Mouse (Mus musculus): ENCODE data around the gene R3hdm4.
"Not testable (repeated sequence)": the region's sequence is repeated elsewhere in the genome, so short reads cannot be mapped to it uniquely, and the experiment has no call there.

The R3hdm4 gene

DNA sequence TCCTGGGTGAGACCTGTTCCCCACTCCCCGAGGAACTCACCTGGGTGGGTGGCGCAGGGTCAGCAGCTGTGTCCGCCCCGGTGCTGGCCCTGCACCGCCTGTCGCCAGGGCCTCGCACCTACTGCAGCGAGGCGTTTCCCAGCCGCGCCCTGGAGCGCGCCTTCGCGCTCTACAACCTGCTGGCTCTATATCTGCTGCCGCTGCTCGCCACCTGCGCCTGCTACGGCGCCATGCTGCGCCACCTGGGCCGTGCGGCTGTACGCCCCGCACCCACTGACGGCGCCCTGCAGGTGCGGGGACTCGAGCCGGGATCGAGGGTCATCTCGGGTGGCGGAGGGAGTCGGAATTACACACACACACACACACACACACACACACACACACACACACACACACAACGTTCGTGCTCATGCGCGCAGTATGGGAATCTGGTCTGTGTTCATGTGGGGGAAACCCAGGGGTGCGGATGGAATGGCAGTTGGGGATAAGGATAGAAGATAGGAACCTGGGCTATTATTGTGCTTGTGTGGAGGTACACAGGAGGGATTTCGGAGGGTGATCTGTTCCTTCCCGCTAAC, at the start of gene R3hdm4:
Gene R3hdm4, minus strand, starts transcription at position 251 of the 578 bp plus-strand sequence.
- DNase-seq (ENCODE audit: low spot score), result no peak

DNA sequence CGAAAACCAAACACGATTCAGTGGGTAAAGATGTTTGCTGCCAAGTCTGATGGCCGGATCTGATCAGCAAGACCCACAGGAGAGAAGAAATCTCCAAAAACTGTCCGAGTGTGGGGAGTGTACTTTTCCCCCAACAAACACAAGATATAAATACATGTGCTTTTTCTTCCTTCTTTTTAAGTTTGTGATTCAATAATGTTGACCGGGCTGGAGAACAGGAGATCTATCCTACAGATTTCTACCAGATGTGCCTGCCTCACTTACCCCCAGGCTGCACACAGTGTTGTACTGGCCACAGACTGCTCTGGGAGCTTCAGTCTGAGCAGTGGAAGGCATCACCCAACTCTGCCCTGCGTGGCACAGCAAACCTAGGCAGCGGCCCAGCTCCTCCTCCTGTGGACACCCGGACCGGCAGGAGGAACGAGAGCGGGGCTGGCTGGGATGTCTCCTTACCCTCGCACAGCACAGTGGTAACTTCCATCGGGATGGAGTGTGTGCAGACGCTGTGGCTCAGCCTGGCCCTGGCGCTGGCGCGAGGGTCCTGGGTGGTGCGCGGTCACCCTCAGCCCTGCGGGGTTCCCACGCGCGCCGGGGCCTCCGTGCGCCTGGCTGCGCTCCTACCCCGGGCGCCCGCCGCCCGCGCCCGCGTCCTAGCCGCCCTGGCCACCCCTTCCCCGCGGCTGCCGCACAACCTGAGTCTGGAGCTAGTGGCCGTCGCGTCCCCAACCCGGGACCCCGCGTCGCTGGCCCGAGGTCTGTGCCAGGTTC, 49.6 kb upstream of the R3hdm4 start, which contains the start of gene Grin3b:
Gene Grin3b, plus strand, starts transcription at position 301 of the 768 bp plus-strand sequence.
- DNase-seq (ENCODE audit: low spot score), result no peak

GRCm38 (mm10) chr10:79969124-79969568, 48.1 kb upstream of the R3hdm4 start:
- DNase-seq (ENCODE audit: low spot score), result no peak

GRCm38 (mm10) chr10:79968181-79968580, 47.2 kb upstream of the R3hdm4 start:
- DNase-seq (ENCODE audit: low spot score), result no peak

DNA sequence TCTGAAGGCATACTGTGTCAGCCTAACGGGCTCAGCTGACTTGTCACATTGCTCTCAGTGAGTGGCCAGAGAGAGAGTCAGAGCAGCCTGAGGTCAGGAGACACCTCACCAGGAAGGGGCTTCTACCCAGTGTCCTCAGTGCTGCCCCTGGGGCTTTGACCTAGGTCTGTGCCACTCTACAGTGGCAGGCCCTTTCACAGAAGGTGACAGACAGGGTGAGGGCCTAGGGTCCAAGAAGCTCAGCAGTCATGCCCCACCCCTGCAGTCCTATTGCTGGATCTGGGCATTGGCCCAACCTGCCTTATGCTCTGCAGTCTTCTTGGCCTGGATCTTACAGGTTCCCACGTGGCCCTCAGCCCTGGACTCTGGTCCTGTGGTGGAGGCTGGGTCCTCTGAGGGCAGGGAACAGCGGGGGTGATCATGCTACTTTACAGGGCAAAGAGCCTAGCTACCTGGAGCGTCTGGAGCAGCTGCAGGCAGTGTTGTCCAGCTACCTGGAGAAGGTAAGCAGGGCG, 45.9 kb upstream of the R3hdm4 start:
- DNase-seq (ENCODE audit: low spot score), result no peak

GRCm38 (mm10) chr10:79965325-79965724, 44.3 kb upstream of the R3hdm4 start:
- no peak for DNase-seq (ENCODE audit: low spot score)

DNA sequence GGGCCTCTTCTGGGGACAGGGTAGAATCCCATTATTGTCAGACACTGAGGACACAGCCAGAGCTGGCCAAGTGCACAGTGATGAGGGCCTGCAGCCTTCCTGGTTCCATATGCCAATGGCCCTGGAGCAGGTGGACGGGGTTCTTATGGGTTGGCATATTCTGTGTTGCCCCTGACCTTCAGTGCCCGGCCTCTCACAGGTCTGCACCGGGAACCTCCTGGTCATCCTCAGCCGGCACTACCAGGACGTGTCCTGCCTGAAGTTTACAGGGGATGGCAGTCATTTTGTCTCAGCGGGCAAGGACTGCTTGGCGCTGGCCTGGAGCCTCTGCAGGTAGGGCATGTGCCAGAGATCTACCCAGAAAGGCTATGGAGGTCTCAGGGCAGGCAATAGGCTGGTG, 43.7 kb upstream of the R3hdm4 start:
- no peak for DNase-seq (ENCODE audit: low spot score)

GRCm38 (mm10) chr10:79960671-79961294, 39.8 kb upstream of the R3hdm4 start:
- no peak for DNase-seq (ENCODE audit: low spot score)

GRCm38 (mm10) chr10:79959847-79960601, 39.0 kb upstream of the R3hdm4 start, which contains the start of gene Wdr18:
Gene Wdr18, plus strand, starts transcription at chr10:79960152.
- DNase-seq (ENCODE audit: low spot score), result peak; percentile 99

GRCm38 (mm10) chr10:79959412-79959811, 38.4 kb upstream of the R3hdm4 start:
- DNase-seq (ENCODE audit: low spot score), result not testable (repeated sequence)

GRCm38 (mm10) chr10:79958140-79958816, 37.3 kb upstream of the R3hdm4 start:
- DNase-seq (ENCODE audit: low spot score), result no peak

DNA sequence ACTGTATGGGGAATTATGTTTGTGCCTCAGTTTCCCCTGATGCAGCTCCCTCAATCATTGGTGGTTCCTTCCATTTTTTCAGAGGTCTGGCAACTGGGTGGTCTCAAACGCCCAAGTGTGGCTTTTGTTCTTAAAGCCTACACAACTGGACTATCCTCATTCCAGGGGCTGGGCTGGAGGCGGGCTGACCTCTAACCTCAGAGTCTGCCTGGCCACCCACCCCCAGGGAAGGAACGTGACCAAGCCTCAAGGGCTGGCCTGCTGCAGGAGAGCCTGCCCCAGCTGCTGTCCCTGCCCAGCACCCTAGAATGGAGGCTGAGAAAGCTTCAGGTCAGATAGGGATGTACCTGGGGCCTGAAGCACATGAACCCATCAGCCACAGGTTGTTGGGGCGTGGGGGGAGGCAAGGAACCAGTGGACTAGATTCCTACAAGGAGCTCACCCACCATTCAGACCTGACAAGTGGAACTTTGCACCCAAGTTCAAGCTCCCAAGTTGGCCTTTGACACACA, 35.7 kb upstream of the R3hdm4 start:
- DNase-seq (ENCODE audit: low spot score), result no peak

GRCm38 (mm10) chr10:79955691-79956090, 34.7 kb upstream of the R3hdm4 start:
- no peak for DNase-seq (ENCODE audit: low spot score)

GRCm38 (mm10) chr10:79953946-79954345, 32.9 kb upstream of the R3hdm4 start:
- DNase-seq (ENCODE audit: low spot score), result no peak

DNA sequence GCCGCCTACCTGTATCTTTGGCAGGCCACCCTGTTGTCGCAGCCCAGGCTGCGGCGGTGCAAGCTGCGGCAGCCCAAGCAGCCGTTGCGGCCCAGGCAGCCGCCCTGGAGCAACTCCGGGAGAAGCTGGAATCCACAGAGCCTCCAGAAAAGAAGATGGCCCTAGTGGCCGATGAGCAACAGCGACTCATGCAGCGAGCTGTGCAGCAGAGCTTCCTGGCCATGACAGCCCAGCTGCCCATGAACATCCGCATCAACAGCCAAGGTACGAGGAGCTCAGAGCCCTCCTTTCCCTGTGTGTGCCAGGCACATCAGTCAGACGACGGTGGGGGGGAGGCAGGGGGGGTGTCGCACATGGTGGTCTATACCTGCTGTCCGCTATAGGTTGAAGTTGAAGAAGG, 29.7 kb upstream of the R3hdm4 start:
- no peak for DNase-seq (ENCODE audit: low spot score)

- DNase-seq (ENCODE audit: low spot score), result no peak
Observed at GRCm38 (mm10) chr10:79949873-79950272, 28.9 kb upstream of the R3hdm4 start.

GRCm38 (mm10) chr10:79947502-79947901, 26.5 kb upstream of the R3hdm4 start:
- DNase-seq (ENCODE audit: low spot score), result no peak

GRCm38 (mm10) chr10:79946752-79947322, 25.8 kb upstream of the R3hdm4 start:
- DNase-seq (ENCODE audit: low spot score), result no peak

- DNase-seq (ENCODE audit: low spot score), result no peak
Observed at GRCm38 (mm10) chr10:79945507-79946234, 24.7 kb upstream of the R3hdm4 start.

- no peak for DNase-seq (ENCODE audit: low spot score)
Observed at GRCm38 (mm10) chr10:79943471-79943901, 22.5 kb upstream of the R3hdm4 start.

All from left cerebral cortex, adult 11 months (tissue).